Mouse (Mus musculus): ENCODE results near the gene Ripply3.
A peak's percentile ranks its signal among the peaks of the same experiment; 100 is the strongest.
"Not testable (repeated sequence)": the region's sequence is repeated elsewhere in the genome, so short reads cannot be mapped to it uniquely, and the experiment has no call there.

Ripply3 gene

DNA sequence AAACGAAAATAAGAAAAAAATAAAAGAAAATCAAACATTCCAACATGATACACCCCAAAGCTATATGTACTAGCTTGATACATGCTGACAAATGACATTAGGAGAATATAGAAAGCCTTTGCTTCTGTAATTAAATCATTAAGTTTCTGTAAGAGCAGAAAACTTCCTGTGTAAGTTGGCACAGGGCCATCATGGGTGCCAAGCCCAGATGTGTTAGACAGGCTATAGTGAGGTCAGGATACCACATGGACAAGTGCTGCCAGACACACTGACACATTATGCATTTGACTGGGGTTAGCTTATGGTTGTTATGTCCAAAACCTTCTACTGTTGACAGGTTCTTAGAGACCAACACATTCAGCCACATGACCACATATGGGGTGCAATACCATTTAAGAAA, 13.0 kb upstream of the Ripply3 start:
- DNase-seq, result no peak

DNA sequence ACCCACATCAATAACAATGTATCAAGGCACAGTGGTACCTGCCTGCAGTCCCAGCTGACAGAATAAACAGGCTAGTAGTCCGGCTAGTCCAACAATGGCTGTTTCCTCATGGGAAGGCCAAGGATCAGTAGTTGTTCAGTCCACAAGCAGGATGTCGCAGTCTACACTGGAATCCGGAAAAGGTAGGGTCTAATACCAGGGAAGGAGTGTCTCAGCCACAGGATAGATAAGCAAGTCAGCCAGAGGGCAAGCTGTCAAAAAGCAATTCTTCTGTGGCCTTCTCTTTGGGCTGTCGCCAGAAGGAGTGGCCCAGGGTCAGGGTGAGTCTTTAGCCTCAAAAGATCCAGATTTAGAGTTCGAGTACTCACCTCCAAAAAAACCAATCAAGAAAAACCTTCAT, 10.5 kb upstream of the Ripply3 start:
- no peak for DNase-seq

DNA sequence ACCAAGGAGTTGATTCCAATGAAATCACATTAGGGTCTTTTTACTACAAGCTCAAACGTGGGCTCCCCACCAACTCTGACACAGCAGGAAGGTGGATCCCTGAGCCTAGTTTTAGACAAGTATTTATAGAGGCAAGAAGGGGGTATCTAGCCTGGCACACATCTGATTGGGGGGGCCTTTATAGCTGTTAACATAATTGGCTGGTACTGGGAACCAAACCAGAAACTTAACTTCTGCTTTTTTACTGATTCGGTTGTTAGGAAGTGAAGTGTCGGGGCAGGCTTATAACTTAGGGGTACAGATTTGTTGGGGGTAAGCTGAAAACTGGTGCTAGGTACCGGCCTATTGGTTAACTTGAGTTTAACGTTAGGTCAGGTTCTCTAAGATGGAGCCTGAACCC, 8.0 kb upstream of the Ripply3 start:
- no peak for DNase-seq

- no peak for DNase-seq
These were observed 4.5 kb upstream of the Ripply3 start for GRCm38 (mm10) chr16:94323681-94324080.

DNA sequence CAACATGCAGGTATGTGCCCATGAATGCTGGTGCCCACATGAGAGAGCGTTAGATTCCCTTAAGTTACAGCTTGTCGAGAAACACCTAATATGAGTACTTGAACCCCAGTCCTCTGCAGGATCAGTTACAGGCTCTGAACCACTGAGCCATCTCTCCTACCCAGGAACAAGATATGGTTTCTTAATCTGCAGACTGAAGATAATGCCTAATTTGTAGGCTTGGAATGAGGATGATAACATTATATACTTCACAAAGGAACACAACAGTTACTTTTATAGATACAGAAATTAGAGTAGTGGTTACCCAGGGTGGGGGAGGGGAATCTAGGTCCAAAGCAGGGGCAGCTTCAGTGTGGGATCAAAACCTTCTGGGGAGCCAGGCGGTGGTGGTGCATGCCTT, 2.2 kb upstream of the Ripply3 start:
- no peak for DNase-seq

- DNase-seq, result no peak
These were observed 954 bp downstream of the Ripply3 start for GRCm38 (mm10) chr16:94328881-94329867.

- no peak for DNase-seq
These were observed 2.2 kb downstream of the Ripply3 start for GRCm38 (mm10) chr16:94330429-94330828.

DNA sequence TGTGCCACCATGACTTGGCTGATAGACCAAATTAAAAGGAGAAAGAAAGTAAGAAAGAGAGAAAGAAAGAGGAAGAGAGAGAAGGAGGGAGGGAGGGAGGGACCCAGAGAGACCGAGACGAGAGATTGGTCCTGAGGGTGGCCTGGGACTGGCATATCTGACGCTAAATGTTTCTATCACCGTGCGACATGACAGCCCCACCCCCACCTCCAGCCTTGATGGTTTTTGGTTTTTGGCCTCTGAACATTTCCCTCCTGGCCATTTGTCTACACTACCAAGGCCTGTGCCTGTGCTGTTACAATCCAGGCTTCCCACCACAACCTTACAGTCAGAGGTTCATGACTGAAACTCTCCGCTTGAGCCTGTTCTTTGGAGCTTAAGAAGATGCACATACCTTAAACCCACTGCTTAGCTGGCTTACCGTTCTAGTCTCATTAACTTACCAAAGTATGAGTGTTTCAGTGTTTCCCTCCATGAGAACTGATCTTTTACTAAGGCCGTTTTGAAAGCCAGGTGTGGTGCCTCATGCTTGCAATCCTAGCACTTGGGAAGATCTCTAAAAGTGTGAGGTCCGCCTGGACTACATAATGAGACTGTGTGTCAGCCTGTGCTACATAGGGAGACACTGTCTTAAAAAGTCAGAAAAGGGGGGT, 3.1 kb downstream of the Ripply3 start:
- no peak for DNase-seq

- peak; percentile 40 for DNase-seq
These were observed 3.6 kb downstream of the Ripply3 start for GRCm38 (mm10) chr16:94331886-94332252.

- DNase-seq, result no peak
These were observed 7.4 kb downstream of the Ripply3 start for GRCm38 (mm10) chr16:94335656-94336055.

GRCm38 (mm10) chr16:94339164-94340160, 11.2 kb downstream of the Ripply3 start:
- not testable (repeated sequence) for DNase-seq

DNA sequence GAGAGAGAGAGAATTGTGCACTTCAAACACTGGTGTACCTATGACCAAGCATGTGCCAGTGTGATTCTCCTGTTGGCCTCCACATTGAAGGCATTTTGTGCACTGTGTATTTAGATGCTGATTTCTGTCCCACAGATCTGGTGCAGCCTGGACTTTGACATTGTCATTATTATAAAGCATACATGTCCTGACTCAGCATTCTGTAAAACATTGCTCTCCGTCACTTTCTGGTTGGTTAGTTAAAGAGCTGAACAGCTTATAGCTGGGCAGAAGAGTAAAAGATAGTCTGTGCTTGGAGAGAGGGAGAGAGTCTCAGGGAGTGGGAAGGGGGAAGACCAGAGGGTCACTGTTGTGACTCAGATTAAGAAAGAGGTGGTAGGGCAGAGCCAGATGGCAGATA, 17.5 kb downstream of the Ripply3 start:
- no peak for DNase-seq

DNA sequence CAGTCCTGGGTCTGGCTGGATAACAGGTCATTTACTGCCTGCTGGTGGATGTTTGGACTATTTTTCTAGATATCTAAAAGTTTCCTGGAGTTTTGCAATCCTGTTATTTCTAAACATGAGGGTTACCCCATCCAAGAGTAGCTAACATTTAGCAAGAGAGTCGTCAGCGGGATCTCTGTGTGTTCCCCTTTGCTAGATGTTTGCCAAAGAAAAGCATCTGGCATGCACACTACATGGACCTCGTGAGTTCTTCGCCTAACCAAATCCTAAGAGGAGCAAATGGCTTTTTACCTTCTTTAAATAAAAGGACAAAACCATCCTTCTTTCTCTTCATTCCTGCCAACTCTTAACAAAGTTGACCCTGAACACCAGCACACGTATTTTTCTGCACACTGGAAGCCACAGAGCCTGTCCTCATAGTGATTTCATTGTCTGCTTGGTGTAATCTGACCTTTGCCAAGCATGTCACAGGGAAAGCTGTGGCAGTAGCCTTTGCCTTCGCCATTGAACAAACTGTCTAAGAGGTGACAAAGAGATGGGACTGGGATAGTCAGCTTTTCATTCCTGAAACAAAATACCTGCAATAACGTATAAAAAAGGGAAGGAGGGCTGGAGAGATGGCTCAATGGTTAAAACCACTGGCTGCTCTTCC, 19.0 kb downstream of the Ripply3 start:
- no peak for DNase-seq

DNA sequence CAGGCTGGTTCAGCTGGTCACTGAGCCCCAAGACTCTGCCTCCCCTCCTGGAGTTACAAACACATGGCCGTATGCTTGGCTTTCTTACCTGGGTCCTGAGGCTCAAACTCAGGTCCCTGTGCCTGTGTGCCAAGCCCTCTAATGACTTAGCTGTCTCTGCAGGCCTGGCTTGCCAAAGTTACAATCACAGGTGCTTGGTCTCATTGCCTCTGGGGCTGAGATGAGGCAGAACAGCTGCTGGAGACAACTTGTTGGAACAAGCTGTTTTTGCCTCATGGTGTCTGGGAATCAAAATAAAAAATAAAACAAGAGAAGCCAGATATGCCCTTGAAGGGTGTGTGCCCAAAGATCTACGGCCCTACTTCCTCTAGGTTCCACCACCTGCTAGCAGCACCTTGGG, 20.6 kb downstream of the Ripply3 start:
- no peak for DNase-seq

DNA sequence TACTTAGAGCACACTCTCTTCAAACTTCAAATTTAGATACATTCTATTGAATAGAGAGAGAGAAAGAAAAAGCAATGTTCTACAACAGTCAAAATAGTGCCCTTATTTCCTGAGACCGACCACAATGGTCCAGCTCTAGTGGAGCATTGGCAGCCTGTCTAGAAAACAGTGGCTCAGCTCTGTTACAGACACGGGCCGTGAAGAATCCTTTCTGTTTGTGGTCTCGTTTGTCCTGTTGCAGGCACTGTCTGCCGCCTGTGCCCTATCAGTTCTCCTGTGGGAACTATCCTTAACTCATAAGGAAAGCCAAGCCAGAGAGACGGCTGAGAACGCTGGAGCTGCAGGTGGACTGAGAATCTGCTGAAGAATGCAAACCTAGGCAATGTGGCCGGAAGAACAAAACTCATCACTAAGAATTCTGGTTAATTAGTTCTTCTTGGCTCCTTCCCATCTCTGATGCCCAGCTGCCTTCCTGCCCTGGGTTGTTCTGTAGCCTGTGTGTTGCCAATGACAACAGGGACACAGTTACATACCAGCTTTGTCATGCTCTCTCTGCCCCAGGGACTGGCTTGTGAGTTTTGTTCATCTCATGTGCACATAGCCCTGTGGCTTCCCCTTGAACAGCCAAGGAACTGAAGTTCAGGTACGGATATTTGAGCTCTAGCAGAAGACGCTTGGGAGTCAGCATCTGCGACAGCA, 21.5 kb downstream of the Ripply3 start:
- DNase-seq, result no peak

- no peak for DNase-seq
These were observed 22.1 kb downstream of the Ripply3 start for GRCm38 (mm10) chr16:94350287-94350677.

DNA sequence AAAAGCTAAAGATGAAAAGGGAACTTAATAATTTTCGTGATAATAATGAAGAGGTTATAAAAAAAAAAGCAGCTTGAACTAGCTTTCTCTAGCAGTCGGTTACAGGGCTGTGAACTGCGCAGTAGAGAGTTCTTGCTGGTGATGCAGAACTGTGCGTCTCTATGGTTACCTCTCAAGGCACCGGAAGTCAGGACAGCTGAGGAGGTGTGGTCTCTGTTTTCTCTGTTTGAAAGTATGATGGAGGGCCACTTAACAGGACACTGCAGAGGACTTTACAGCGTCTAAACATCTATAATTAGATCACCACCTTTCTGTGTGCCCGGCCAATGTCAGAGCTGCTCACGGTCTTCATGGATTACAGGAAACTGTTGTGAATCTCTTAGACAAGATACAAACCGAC, 26.2 kb downstream of the Ripply3 start:
- DNase-seq, result no peak

DNA sequence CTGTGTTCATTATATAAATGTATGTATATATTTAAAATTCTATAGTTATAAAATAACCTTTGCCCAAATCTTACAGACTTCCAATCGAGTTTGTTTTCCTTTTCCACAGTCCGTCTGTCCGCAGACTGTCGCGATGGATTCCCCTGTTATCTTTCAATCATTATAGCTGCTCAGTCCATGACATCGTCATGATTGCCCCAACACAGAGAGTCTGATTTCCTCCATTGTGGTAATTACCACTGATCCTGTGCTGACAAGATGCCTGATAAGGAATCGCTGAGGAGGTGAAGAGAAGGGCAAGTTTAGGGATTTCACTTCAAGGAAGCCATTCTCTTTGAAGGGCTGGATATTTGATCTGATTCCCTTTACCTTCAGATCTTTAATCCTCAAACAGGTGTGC, 27.8 kb downstream of the Ripply3 start:
- no peak for DNase-seq

DNA sequence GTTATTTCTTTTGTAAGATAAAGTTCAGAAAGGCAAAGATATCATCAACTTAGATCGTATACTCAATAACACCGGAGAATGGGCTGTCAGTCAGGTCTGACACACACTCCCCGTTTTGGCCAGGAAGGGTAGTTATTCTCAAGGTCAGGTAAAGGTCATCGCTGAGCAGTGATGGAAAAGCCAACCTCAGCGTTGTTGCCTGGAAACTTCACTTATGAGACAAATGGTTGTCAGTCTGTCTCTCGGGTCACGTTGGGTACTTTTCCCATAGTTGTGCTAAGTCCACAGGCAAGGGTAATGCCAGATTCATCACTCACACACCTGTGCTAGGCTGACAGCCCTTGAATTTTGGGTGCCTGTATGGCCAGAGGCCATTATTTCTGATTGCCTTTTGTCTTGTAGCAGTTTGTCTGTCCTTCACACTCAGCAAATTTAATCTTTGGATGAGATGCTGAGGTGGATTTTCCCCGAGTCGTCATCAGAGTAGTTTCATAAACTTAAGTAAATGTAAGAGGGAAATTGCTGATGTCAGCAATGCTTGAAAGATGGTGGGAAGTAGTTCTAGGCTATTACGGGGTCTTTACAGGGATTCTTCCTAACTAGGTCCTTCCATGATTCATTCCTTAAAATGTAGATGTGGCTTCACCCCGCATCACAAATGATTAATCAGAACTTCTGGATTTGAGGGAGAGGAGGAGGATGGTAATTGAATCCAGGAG, 28.7 kb downstream of the Ripply3 start:
- DNase-seq, result no peak

DNA sequence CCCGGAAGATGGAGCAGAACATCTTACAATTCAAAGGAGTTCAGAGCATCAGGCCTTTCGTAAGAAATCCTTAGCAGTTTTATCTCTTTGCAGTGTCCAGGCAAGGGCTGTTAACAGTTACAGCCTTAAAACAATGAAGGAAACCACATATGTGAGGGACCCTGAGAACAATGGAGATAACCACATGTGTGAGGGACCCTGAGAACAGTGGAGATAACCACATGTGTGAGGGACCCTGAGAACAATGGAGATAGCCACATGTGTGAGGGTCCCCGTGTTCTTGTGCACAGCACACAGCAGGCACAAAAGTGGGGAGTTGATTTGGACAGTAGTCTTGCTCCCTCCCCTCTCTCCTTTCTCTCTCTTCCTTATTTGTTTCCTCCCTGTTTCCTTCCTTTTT, 29.9 kb downstream of the Ripply3 start:
- no peak for DNase-seq

All from right cerebral cortex, postnatal 14 days (tissue).